Mouse (Mus musculus) cerebellum, adult (tissue): ENCODE measurements around the gene Spsb1.
A peak's percentile ranks its signal among the peaks of the same experiment; 100 is the strongest.

Experiments used
- ATAC-seq: cut with Nextera tagmentation; 2 replicates; pipeline ENCODE4 v1.9.2; 2017; ENCODE audit warnings: mild to moderate bottlenecking, moderate library complexity, mixed read lengths; ENCODE audit not compliant: insufficient number of reproducible peaks, low FRiP score, low TSS enrichment

Spsb1 gene

DNA sequence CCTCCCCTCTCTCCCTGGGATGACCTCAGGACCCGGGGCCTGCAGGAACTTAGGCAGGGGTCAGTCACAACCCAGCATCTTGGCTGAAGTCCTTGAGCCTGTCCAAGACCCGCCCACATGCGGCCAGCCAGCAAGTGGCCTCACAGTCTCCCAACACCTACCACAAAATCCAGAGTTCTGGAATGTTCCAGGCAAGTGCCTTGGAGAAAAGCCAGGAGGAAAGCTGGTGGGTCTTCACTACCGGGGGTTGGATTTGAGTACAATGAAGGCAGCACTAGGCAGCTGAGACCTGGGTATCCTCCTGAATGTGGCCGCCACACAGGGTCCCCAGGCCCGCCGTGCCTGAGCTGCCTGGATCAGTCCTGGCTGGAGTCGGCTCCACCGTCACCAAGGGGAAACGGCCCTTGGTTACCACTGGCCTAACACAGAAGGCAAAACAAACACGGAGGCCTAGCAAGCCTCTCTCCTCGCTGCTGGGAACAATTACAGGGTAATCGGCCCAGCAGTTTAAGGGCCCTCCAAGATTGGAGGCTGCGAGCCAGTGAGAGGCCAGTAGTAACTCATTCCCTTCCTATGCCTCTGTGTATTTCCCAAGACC is 32.6 kb downstream of the Spsb1 start:
- no peak for ATAC-seq

DNA sequence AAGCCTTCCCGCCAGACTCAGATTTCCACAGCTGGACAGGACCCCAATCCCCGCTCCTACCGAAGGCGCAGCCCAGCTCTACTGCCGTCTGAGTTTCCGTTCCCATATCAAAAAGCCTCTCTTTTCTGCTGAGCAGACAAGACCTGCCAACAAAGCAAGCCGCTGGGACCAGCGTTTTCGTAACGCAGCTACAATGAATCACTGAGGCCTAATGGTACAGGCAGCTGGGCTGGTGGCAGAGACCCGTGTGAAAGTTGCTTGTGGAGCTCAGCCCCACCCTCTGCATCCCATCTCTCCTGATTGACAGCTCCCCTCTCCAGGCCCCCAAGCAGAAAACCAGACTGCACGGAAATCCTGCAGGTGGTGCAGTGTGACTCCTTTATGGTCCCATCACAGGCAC is 34.0 kb downstream of the Spsb1 start:
- no peak for ATAC-seq

DNA sequence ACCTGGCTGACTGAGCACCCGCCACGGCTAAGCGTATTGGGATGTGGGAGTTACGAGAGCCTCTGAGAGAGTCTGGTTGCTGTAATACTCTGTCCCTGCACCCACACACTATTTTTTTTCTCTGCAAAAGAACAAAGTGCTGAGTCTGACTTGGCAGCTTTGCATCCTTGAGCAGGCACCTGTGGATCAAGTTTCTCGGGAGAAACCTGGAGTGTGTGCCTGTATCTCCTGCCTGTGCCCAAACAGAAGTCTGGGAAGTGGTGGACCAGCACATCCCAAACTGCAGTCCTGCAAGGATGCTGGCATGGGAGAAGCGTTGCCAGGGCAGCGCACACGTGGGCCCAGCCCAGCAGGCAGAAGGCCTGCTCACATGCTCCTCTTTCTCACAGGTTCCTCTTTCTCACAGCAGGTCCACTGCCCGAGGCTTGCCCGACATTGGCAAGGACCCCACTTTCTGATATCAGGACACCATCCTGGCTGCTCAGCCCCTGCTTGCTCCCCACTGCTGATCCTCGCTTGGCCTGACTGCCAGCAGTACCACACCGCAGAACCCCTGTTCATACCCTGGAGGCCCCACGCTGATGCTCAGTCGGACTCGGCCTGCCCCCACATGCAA is 36.3 kb downstream of the Spsb1 start:
- ATAC-seq = no peak

DNA sequence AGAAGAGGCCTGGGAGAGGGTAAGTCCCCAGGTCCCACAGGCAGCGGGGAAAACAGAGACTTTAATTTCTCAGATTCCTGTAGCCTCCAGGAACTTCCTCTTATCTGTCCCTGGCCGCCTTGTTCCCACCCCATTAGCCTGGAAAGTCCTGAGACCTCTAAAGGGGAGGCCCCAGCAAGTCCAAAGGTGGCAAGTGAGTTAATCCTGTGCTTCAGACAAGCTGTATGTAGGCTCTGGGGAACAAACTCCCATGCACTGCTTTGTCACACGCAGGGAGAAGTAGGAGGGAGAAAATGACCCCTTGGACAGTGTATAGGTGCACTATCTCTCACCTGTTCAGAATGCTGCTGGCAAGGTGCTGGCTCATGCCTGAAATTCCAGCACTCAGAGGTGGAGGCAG is 38.0 kb downstream of the Spsb1 start:
- no peak for ATAC-seq

DNA sequence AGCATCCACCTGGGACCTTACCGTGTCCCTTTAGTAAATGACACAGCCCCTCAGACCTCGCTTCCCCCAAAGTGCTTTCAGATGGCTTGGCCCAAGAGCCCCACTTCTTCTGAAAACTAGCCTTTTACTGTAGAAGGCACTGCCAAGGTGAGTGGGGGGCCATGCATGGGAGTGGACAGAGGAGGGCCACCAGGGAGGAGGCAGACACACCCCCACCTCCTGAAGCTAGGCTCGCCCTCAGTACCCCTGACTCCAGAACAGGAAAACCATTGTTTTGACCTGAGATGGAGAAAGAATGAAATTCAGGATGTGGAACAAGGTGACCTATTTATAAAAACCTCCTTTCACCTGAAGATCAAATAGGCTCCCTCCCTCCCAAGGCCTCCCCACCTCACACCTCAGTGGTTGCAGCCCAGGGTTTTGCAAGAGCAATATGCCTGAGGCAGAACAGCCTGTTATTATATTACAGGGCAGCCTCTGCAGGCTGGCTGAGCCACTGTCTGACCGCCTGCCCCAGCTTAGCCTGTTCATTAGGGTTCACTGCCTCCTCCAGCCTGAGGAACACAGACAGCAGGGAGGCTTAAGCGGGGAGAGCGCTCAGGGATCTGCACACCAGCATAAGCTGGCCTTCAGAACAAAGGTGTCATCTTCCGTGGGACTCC is 41.0 kb downstream of the Spsb1 start:
- no peak for ATAC-seq

DNA sequence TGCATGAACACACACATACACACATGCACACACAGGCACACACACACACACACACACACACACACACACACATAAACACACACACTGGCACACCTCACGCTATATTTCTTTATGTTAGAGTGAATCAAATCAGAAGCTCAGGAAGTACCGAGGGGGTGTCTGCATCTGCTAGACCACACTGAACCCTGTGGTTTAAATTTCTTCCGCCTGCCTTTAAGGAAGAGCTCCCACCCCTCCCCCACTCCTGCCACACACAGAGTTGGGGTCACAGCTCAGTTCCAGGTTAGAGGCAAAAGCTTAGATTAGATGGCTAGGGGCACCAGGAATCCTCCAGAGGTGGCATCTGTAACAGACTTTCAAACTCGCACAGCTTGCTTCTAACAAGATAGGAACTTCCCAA is 42.4 kb downstream of the Spsb1 start:
- ATAC-seq = no peak

DNA sequence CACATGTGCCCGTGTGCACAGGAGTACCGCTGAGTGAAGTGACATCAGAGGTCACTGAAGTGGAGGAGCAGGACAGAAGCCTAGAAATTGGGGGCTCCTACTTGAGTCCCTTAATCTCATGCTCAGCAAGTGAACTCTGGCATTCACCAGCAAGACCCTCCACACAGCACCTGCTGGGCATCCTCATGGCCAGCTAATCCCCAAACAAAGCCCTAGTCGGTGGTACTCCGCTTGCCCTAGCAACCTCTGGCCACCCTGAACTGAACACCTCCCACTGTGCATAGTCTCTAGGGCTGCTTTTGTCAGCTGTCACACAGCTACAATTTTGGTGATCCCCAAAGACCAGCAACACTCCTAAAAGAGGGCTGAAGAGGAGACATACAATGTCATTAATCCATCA is 44.3 kb downstream of the Spsb1 start:
- no peak for ATAC-seq

DNA sequence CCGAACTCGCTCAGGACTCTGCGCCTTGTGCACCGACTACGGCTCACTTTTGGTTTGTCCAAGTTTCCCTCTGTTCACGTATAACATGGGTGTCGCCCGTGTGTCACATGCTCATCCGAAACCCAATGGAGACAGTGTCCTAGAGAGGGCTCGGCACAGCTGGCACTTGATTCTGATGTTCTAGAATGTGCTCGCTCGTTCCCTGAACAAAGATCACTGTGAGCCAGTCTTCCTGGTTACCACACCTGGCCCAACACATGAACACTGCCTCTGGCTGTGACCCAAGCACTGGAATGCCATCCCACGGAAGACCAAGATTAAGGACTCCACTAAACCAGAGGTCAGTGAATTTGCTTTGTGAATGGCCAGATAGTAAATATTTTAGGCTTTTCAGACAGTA is 45.3 kb downstream of the Spsb1 start:
- ATAC-seq = no peak

DNA sequence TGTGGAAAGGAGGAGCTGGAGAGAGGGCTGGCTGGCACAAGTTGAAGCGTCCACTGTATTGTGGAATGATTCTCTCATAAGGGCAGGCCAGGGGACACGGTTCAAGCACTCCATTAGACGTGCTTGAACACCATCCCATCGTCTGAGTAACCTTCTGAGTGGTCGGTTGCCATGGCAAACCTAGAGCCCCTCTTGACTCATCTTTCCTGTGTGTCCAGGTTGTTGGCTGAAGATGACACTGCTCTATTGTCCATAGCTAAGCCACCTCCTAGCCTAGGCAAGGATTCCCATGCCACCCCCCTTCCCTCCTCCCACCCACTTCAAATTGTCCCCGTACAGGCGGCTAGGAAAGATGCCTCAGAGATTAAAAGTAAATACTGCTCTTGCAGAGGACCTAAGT is 45.9 kb downstream of the Spsb1 start:
- no peak for ATAC-seq

DNA sequence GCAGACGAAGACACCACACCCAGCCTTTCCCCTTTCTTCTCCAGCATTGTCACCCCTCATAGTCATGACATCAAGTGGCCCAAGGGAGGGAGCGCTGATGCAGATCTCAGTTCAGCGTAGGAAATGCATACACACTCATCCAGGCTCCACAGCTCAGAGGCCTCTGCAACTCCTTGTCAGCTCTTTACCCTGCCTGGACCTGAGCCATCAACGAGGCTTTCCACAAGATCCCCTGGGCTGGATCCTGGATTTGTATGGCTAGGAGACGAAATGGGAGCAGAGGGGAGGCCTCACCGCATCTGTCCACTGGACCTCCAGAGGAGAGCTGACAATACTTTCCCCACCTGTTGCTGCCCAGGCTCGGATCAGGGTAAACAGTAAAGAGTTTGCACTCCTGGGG is 47.2 kb downstream of the Spsb1 start:
- no peak for ATAC-seq

DNA sequence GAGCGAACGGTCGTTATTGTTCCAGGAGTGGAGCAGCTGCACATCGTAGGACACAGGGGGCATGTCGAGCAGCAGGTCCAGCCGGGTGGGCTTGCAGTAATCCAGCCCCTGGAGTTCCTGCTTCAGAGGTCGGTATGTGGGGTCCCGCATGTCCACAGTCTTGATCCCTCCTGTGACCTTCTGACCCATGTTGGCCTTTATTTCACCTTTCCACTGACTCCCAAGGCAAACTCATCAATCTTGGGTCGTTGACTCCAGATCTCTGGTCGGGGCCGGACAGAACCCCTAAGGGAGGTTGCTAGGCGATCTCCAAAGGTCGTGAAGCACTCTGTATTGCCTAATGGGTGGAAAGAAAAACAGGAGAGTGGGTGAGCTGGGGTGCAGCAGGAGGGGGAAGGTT is 47.9 kb downstream of the Spsb1 start:
- ATAC-seq = no peak

DNA sequence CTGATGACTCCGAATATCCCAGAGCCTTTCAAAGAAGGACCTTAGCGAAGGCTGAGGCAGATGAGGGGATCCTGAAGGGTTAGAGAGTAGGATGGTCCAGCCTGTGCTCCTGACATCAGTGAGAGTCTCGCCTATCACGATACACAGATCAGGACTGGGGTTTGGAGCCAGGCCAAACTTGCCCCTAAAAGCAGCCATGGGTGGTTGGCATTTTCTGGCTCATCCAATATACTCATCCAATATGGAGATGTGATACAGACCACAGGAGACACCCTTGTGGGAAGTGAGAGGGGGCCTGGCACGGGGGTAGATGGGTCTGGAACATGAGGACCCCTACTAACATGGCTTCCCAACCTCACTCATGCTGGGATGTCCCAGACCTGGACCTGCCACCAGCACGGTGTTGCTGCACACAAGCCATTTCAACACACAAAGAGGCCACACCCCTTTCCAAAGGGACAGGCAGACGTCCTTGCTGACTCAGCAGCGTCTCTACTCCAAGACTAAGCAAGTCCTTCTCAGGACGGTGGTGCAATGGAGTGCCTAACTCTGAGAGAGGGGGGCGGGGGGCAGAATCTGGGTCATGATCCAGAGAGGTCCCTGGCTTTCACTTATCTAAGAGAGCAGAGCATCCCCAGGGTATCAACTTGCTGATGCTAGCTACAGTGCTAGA is 49.4 kb downstream of the Spsb1 start:
- no peak for ATAC-seq

DNA sequence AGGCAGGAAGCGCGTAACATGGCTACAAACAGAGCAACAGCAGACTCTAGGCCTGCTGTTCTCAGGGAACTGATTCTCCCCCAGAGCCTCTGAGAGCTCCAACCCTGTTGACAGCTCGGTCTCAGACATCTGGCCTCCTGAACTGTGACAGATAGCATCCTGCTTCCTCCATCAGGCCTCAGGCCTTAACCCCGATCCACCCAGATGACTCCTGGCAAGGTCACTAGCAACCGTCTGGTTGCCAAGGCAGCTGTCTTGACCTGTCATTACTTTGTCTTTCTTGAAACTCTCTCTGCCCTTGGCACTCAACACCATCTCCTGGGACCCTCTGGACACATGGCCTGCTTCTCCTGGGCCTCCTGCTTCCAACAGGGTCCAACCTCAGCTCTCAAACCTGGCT is 51.8 kb downstream of the Spsb1 start:
- ATAC-seq = no peak

DNA sequence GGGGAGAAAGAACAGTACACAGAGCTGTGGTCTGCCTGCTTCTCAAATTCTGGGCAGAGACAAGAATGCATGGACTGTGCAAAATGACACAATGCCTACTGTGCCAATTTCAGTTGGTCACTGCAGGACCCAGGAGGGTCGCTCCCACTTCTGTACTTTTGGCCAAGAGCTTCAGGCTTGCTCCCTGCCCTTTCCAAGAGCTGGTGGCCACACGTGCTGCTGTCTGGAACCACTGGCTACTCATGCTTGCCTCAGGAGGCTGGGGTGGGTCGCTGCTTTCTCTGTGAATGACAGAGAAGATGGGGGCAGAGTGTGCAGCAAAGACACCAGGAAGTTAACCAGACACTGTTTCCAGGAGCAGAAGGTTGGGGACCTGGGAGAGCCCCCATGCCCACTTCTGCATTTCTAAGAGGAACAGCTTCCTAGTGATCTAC is 53.5 kb downstream of the Spsb1 start:
- no peak for ATAC-seq

DNA sequence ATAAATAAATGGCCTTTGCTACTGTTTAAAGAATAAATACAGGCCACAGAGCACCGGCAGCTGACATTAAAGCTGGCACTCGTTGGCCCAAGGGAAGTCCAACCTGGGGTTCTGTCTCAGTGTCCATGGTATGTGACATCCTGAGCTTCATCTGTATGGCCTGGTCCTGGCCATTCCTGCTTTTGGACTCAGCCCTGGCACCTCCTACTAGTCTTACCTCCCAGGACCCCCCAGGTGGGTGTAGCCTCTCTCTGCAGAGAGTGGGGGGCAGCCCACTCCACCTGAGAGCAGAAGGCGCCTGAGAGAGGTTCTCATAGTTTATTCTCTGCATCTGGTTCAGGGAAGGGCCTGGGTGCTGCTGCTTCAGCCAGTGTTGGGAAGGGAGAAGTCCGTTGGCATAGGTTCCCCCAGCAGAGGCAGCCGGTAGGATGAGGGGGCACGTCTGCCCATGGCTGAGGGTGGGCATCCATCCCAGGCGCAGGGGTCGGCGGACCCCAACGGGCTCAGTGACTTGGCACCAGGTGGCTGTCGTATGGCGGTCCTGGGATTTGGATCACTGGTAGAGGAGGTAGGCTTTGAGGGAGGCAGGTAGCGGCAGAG is 57.1 kb downstream of the Spsb1 start:
- ATAC-seq = no peak

DNA sequence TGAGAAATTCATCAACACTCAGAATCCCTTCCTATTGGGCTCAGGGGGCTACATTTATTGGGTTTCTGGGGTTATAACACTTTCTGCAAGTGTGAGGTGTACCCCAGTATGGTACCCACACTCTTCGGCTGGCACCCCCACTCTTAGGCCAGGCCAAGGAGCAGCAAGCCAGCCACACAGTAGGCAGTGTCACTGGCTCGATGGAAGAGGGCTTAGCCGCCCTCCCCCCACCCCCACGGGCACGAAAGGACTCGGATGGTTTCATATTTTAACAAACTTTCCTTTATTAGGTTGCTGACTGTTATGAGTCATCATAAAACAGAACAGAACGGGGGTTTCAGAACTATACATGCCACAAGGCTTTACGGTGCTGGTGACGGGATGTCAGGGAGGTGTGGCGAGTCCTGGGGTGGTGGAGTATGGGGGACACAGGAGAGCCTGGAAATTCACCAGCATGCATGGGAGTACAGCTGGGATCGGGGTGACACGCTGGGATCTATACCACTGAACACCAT is 58.8 kb downstream of the Spsb1 start:
- ATAC-seq = no peak

DNA sequence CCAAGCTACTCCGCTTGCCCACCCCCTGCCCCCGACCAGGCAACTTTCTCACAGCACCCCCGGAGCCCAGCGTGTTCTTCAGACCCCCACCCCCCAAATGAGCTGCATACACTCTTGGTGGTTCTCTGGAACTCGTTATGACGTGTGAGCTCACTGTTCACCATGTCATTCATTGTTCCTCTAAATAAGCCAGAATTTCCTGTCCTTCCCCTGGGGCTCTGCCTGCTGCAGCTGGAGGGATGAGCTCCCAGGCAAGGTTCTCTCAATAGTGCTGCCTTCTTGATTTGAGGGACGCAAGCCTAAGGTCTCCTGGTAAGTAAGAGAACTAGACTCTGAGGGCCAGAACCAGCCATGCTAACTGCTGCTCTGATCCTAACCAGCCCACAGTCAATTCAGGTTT is 59.6 kb downstream of the Spsb1 start:
- ATAC-seq = no peak

DNA sequence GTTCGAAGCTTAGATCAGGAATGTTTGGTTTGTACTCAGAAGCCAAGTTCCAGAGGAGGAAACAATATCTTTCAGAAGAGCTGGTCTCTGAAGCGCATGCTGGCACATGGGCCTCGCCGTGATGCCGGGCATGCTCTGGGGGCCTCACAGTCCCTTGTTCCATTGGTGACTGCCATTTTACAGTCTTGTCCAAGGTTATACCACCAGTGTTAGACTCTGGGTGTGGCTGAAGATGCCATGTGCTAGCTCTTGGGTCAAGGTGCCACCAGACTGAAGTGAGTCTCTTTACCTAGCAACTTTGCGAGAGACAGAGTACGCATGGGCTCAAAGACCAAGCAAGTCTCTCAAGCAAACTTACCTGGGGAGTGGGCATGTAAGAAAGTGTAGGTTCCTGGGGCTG is 60.5 kb downstream of the Spsb1 start:
- no peak for ATAC-seq

DNA sequence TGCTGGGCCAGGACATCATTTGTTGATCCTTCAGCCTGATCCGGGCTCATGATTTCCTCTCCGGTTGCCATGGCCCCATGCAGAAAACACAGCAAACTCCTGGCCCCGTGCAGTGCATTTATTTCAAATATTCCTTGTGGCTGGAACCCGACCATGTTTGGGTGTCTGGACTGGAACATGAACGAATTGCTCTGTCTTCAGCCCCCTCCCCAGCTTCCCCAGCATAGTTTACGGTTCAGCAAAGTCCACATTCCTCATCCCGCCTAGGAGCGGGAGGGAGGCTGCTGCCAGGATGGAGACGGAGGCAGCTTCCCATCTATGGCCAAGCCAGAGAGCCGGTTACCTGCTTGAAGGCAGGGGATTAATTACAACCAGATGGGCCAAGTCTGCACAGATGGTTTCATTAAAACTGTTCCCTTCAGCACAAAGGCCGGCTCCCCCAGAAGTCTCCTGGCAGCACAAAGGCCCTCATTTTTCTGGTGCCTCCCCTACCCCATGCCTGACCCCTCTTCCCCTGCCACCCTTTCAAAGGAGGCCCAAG is 61.2 kb downstream of the Spsb1 start:
- ATAC-seq = peak; percentile 58; the same call in 1 of the 2 replicates

DNA sequence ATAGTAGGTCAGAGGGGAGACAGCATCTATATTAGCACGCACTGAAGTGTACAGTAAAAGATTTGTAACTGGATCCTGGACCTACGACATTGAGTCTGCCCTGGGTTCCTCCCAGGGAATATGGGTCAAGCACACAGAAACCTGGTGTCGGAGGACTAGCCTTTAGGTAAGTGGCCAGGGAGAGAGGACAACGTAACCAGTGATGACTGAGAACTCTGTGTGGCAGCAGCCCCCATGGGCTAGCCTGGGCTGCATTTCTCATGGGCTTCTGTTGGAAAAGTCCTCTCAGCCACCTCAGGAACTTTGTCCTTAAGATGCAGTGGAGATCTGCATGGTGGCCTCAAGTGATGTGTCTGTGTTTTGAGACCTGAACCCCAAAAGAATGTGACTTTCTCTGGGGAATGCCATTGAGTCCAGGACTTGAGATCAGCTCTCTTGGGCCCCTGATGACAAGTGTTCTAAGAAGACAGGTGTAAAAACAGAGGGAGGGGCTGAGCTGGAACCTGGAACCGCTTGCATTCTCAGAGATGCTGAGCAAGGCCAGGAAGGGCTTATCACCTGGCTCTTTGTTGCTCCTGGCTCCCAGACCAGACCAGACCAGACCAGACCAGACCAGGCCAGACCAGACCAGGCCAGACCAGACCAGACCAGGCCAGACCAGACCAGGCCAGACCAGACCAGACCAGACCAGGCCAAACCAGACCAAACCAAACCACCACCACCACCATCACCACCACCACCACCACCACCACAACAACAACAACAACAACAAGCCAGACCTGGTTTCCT is 63.5 kb downstream of the Spsb1 start:
- ATAC-seq = no peak
